Mouse (Mus musculus): ENCODE measurements around the gene Arhgef28.
"Not testable (repeated sequence)": the region's sequence is repeated elsewhere in the genome, so short reads cannot be mapped to it uniquely, and the experiment has no call there.

Arhgef28 gene

DNA sequence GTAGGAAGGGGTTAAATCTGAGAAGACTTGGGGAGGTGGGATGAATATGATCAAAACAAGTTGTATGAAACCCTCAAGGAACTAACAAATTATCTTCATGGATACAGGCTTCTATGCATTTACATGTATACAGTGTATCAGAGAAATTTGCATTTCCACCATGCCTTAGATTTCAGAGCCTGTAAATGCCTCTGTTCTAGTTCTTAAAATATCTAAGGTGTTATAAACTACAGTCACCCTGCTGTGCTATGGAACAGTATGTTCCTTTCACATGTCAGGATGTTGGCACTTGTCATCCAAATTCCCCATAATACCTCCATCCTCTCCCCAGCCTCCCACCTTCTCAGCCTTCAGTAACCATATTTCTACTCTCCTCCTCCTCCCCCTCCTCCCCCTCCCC is 168.5 kb downstream of the Arhgef28 start:
- no peaks in the 10 kb centered on the region for H3K36me3 ChIP-seq (ENCODE audit: control insufficient read depth, insufficient read depth, low read length, poor library complexity, severe bottlenecking)
- H3K27me3 ChIP-seq (ENCODE audit: control insufficient read depth, insufficient read depth, low read length, poor library complexity, severe bottlenecking): no peaks in the 10 kb centered on the region
- no peak for DNase-seq (ENCODE audit: low read depth, low spot score)

- H3K36me3 ChIP-seq (ENCODE audit: control insufficient read depth, insufficient read depth, low read length, poor library complexity, severe bottlenecking): no peaks in the 10 kb centered on the region
- H3K27me3 ChIP-seq (ENCODE audit: control insufficient read depth, insufficient read depth, low read length, poor library complexity, severe bottlenecking): no peaks in the 10 kb centered on the region
- no peak for DNase-seq (ENCODE audit: low read depth, low spot score)
Measured at GRCm38 (mm10) chr13:98031642-98031960, 174.6 kb downstream of the Arhgef28 start.

GRCm38 (mm10) chr13:98030959-98031641 is 175.1 kb downstream of the Arhgef28 start:
- peak; percentile 79 for DNase-seq (ENCODE audit: low read depth, low spot score)
- Histone ChIP-seq H3K36me3 (ENCODE audit: control insufficient read depth, insufficient read depth, low read length, poor library complexity, severe bottlenecking) (no peaks in the 10 kb centered on the region), H3K27me3 (ENCODE audit: control insufficient read depth, insufficient read depth, low read length, poor library complexity, severe bottlenecking) (no peaks in the 10 kb centered on the region)

DNA sequence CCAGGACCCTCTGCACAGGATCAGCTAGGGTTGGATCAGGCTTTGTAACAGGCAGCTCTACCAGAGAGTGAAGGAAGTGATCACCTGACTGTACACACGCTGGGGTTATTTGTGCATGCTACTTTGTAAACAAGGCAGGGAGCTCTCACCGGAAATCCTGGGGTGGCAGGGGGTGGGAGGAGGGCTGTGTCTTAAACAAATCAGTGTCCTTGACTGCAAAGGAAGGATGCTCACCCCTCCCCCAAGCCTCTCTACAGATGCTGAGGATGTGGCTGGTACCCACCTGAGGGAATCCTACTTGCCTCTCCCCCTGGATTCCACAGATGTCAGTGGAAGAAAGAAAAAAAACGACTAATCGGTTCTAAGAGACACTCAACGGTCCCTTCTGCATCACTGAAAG is 176.2 kb downstream of the Arhgef28 start:
- no peak for DNase-seq (ENCODE audit: low read depth, low spot score)
- H3K36me3 ChIP-seq (ENCODE audit: control insufficient read depth, insufficient read depth, low read length, poor library complexity, severe bottlenecking): no peaks in the 10 kb centered on the region
- no peaks in the 10 kb centered on the region for H3K27me3 ChIP-seq (ENCODE audit: control insufficient read depth, insufficient read depth, low read length, poor library complexity, severe bottlenecking)

DNA sequence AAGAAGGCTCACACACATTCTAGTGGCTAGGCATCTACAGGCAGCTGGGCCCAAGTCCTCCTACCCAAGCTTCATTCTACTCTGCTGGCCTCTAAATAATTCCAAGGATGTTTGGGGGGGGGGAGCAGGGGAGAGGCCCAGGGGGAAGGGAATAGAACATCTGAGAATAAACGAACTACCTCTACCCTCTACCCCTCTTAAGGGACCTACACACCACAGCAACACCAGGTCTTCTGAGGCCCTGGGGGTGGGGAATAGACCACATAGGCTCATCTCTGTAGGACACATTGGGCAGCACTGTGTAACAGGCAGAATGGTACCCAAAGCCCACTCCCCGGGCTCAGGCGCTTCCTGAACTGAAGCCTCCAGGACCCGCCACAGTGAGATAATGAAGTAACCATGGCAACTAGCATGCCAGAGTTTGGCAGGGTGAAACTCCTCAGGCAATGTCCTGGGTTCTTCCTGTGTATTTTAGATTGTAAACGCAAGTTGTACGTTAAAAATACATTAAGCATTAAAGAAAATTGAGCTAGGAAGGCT is 177.5 kb downstream of the Arhgef28 start:
- no peaks in the 10 kb centered on the region for H3K27me3 ChIP-seq (ENCODE audit: control insufficient read depth, insufficient read depth, low read length, poor library complexity, severe bottlenecking)

GRCm38 (mm10) chr13:98027641-98028204 is 178.5 kb downstream of the Arhgef28 start:
- no peak for DNase-seq (ENCODE audit: low read depth, low spot score)

More for the DNA sequence above, 177.5 kb downstream of the Arhgef28 start:
- H3K36me3 ChIP-seq (ENCODE audit: control insufficient read depth, insufficient read depth, low read length, poor library complexity, severe bottlenecking): no peaks in the 10 kb centered on the region
- no peak for DNase-seq (ENCODE audit: low read depth, low spot score)

GRCm38 (mm10) chr13:98027122-98027521 is 179.1 kb downstream of the Arhgef28 start:
- Histone ChIP-seq H3K36me3 (ENCODE audit: control insufficient read depth, insufficient read depth, low read length, poor library complexity, severe bottlenecking) (no peaks in the 10 kb centered on the region), H3K27me3 (ENCODE audit: control insufficient read depth, insufficient read depth, low read length, poor library complexity, severe bottlenecking) (no peaks in the 10 kb centered on the region)
- DNase-seq (ENCODE audit: low read depth, low spot score): no peak

More at GRCm38 (mm10) chr13:98027641-98028204, 178.5 kb downstream of the Arhgef28 start:
- Histone ChIP-seq H3K36me3 (ENCODE audit: control insufficient read depth, insufficient read depth, low read length, poor library complexity, severe bottlenecking) (no peaks in the 10 kb centered on the region), H3K27me3 (ENCODE audit: control insufficient read depth, insufficient read depth, low read length, poor library complexity, severe bottlenecking) (no peaks in the 10 kb centered on the region)

DNA sequence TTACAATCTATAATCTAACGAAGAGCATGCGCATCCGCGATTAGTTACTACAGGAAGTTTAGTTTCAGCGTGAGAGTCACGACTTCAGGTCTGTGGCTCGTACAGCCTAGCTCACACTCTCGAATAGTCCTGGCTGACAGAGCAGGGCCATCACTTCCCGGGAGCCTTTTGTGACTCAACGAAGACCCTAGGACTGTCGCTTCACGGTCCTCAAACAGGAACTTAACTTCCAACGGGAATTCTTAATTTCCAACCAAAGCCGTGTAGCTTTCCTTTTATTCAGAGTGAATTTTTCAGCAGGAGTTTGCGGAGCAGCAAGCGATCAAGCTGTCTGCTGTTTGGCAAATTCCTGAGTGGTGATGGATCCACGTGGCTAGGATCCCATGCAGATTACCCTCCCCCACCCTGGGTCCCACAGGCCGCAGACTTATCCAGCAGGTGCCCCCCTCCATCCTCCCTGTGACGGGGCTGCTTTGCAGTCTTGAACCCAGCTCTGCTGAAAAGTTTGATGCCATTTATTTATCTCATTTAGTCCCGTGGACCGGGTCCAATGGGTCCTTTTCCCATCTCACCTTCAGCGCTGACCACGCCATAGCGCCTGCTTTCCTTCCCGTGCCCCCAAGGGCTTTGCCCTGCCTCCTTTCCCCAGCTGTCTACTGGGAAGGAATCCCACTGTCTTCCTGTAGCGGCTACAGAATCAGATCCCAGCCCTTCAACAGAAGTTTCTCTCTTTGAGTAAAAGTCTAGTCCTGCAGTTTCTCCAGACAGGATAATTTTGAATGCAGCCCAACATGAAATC is 180.3 kb downstream of the Arhgef28 start:
- H3K27me3 ChIP-seq (ENCODE audit: control insufficient read depth, insufficient read depth, low read length, poor library complexity, severe bottlenecking): no peaks in the 10 kb centered on the region
- no peak for DNase-seq (ENCODE audit: low read depth, low spot score)

DNA sequence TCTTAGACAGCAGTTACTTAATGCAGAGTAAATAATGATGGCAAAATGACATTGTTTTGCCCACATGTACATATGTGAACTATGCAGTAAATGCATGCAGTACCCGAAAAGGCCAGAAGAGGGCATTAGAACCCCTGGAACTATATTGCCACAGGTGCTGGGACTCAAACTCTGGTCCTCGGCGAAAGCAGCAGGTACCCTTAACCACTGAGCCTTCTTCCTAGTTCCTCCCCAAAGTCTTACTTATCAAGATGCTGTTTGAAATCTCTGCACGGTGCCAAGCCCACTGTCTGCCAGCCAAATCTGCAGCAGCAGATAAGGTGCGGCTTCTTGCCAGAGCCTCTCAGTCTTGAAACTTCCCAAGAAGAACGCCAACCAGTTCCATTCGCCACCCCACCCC is 181.1 kb downstream of the Arhgef28 start:
- no peaks in the 10 kb centered on the region for H3K36me3 ChIP-seq (ENCODE audit: control insufficient read depth, insufficient read depth, low read length, poor library complexity, severe bottlenecking)
- peak; percentile 31 for DNase-seq (ENCODE audit: low read depth, low spot score)
- H3K27me3 ChIP-seq (ENCODE audit: control insufficient read depth, insufficient read depth, low read length, poor library complexity, severe bottlenecking): no peaks in the 10 kb centered on the region

More for the DNA sequence above, 180.3 kb downstream of the Arhgef28 start:
- H3K36me3 ChIP-seq (ENCODE audit: control insufficient read depth, insufficient read depth, low read length, poor library complexity, severe bottlenecking): no peaks in the 10 kb centered on the region

GRCm38 (mm10) chr13:98024680-98025079 is 181.6 kb downstream of the Arhgef28 start:
- no peak for DNase-seq (ENCODE audit: low read depth, low spot score)
- Histone ChIP-seq H3K27me3 (ENCODE audit: control insufficient read depth, insufficient read depth, low read length, poor library complexity, severe bottlenecking) (no peaks in the 10 kb centered on the region), H3K36me3 (ENCODE audit: control insufficient read depth, insufficient read depth, low read length, poor library complexity, severe bottlenecking) (no peaks in the 10 kb centered on the region)

DNA sequence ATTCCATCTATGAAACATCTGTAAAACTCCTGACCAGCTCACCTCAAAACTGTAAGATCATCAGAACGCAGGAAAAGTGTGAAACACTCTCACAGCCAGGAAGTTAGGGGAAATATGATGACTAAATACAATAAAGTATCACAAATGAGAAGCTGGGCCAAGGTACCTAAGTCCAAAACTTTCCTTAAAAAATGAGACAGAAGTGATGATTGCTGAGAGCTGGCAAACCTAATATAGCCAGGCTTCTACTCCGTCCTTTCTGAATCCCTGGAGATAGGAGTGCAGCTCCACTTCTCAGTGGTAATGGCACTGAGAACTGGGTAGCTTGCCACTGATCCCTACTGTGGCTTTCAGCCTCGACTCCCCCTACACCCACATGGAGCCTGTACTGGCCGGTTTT is 184.3 kb downstream of the Arhgef28 start:
- H3K27me3 ChIP-seq (ENCODE audit: control insufficient read depth, insufficient read depth, low read length, poor library complexity, severe bottlenecking): no peaks in the 10 kb centered on the region
- H3K36me3 ChIP-seq (ENCODE audit: control insufficient read depth, insufficient read depth, low read length, poor library complexity, severe bottlenecking): no peaks in the 10 kb centered on the region
- no peak for DNase-seq (ENCODE audit: low read depth, low spot score)

DNA sequence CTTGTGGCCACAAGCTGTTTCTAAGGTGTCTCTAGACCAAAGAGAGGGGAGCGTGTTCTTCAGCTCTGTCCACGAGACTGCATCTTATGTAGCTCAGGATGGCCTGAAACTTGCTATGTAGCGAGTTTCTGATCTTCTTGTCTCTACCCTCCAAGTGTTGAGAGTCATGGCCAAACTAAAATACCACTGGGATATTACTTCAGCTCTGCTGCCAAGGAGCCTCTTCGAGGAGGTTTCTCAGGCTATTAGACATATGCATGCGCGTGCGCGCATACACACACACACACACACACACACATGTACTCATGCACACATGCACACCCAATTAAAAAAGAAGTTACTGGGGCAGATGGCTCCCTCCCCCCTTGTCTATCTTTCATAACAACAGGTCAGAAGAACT is 187.4 kb downstream of the Arhgef28 start:
- H3K27me3 ChIP-seq (ENCODE audit: control insufficient read depth, insufficient read depth, low read length, poor library complexity, severe bottlenecking); DNase-seq (ENCODE audit: low read depth, low spot score); H3K36me3 ChIP-seq (ENCODE audit: control insufficient read depth, insufficient read depth, low read length, poor library complexity, severe bottlenecking): not testable (repeated sequence)

DNA sequence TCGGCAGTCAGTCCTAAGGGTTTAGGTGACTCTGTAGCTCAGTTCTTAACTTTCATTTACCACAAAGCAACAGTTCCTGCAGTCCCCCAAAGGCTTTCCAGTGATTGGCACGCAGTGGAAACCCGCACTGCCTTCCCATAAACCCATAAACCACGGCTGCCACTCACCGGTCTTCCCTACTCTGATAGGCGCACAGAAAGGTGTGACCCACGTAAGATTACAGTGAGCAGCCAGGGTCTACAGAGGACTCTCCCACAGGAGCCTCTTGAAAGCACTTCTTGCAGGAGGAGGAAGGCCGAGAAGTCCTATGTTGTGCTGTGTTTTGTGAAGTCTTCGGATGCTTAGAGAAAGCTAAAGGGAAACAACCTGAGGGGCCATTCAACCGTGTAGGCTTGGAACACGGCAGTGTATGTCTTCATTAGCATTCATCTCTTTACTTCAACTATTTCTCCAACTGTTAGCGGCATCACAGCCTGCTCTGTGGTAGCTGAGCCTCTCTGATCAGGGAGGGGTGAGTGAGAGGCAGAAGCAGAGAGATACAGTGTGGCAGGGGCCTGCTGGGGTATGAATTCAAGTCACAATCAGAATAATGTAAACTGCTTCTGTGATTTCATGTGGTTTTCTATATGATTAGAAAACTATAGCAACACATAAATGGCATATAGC is 189.2 kb downstream of the Arhgef28 start:
- H3K36me3 ChIP-seq (ENCODE audit: control insufficient read depth, insufficient read depth, low read length, poor library complexity, severe bottlenecking): no peaks in the 10 kb centered on the region
- H3K27me3 ChIP-seq (ENCODE audit: control insufficient read depth, insufficient read depth, low read length, poor library complexity, severe bottlenecking): no peaks in the 10 kb centered on the region
- DNase-seq (ENCODE audit: low read depth, low spot score): no peak

DNA sequence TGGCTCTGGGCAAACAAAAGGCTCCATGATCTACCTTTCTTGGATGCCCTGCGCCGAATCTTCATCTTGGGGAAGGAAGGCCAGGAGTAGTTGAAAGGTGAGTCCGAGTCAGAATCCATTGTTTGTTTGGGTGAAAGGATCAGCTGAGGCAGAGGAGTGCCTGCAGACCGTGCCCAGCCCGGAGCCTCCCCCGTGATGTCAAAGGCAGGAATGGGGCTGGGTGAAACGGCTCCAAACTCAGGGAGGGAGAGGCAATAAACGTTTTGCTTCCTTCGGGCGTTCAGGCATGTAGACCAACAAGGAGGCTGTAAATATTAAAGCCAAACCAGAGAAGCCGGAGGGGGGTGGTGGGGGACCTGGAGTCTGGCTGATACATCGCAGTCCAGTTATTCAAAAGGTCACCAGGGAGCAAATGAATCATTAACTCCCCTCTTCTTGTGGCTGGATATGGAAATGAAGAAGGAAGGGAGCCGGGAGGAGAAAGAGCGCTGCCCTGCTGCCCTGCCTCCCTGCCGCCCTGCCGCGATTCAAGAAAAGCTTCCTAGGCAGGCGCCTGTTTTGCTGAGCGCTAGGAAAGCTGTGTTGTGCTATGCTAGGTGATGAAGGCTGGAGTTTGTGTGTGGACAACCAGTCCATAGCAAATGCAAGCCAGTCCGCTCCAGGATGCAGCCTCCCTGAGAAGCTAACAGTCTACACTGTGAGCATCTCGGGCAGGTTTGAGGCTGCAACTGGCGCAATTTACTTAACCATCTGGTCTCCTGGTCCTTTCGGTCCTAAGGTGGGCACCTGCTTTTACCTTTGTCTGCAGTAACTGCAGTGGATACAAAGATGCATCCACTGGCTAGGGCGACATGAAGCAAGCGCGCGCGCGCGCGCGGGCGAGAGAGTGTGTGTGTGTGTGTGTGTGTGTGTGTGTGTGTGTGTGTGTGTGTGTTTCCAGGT is 190.0 kb downstream of the Arhgef28 start:
- Histone ChIP-seq H3K36me3 (ENCODE audit: control insufficient read depth, insufficient read depth, low read length, poor library complexity, severe bottlenecking) (no peaks in the 10 kb centered on the region), H3K27me3 (ENCODE audit: control insufficient read depth, insufficient read depth, low read length, poor library complexity, severe bottlenecking) (no peaks in the 10 kb centered on the region)
- no peak for DNase-seq (ENCODE audit: low read depth, low spot score)
